Comparison of ENCODE assay signal across 13 mouse cellular contexts in genomic region chr11:59721385-59721784, GRCm38 (mm10).
A peak's percentile ranks its signal among the peaks of the same experiment; 100 is the strongest.
DNase-seq lines count a peak whose midpoint lies in the region; ATAC-seq lines count a peak whose summit lies in the region.
"Had no signal": no experiment of that assay in that cellular context is flagged by ENCODE, and none has a peak within 500 bp of the region (broad histone marks: within the 10 kb centered on the region; RNA-seq: fewer than 3 reads in every experiment).

No protein-coding gene starts in this region.

- H3K9ac ChIP-seq in lung, embryonic 16.5 days (ENCODE audit: low read length): no peak overlapping the region
- H3K9ac ChIP-seq in midbrain, embryonic 16.5 days (ENCODE audit: low read depth, low read length): no peak overlapping the region
- H3K9ac ChIP-seq: forebrain, postnatal 0 days; liver, embryonic 13.5 days; neural tube, embryonic 12.5 days had no signal

- H3K9me3 ChIP-seq in lung, embryonic 16.5 days (ENCODE audit: control insufficient read depth, low read length): no peaks in the 10 kb centered on the region
- no peaks in the 10 kb centered on the region for H3K9me3 ChIP-seq in midbrain, embryonic 16.5 days (replicated peaks; ENCODE audit: control insufficient read depth, low read length, poor library complexity, severe bottlenecking)
- H3K9me3 ChIP-seq: liver, embryonic 13.5 days; neural tube, embryonic 12.5 days had no signal

- DNase-seq in cerebellum, adult 18-20 months: peak; percentile 51 to 54
- DNase-seq in heart, postnatal 4 days: peak; percentile 52
- DNase-seq in heart, postnatal 25 days (ENCODE audit: low spot score): no peak
- peak; percentile 28 for DNase-seq in adrenal gland, postnatal 14 days
- no peak for DNase-seq in thymus, postnatal 14 days
- DNase-seq: forebrain, postnatal 0 days; liver, embryonic 13.5 days; midbrain, embryonic 14.5 days; thymus, adult 2 months had no signal

- no peaks in the 10 kb centered on the region for H3K36me3 ChIP-seq in lung, embryonic 16.5 days (ENCODE audit: control insufficient read depth, insufficient read depth, low read length)
- no peaks in the 10 kb centered on the region for H3K36me3 ChIP-seq in midbrain, embryonic 16.5 days (ENCODE audit: control insufficient read depth, insufficient read depth, low read length)
- H3K36me3 ChIP-seq: neural tube, embryonic 12.5 days had no signal

- peaks cover 31% of the 10 kb centered on the region for H3K4me1 ChIP-seq in lung, embryonic 16.5 days (replicated peaks; ENCODE audit: control insufficient read depth, insufficient read depth, low read length)
- H3K4me1 ChIP-seq in midbrain, embryonic 16.5 days (ENCODE audit: control insufficient read depth, insufficient read depth, low read length): peaks cover 3% of the 10 kb centered on the region; the same call in 1 of the 2 replicates
- H3K4me1 ChIP-seq: neural tube, embryonic 12.5 days had no signal

- no peaks in the 10 kb centered on the region for H3K27me3 ChIP-seq in lung, embryonic 16.5 days (ENCODE audit: control insufficient read depth, insufficient read depth, low read depth, low read length)
- no peaks in the 10 kb centered on the region for H3K27me3 ChIP-seq in midbrain, embryonic 16.5 days (ENCODE audit: control insufficient read depth, insufficient read depth, low read depth, low read length)
- H3K27me3 ChIP-seq: liver, embryonic 13.5 days; neural tube, embryonic 12.5 days had no signal

- intact Hi-C loops in heart, postnatal 25 days (cut with DNase I): no loop called here

- H3K4me2 ChIP-seq in lung, embryonic 16.5 days (ENCODE audit: low read depth, low read length): no peak overlapping the region
- H3K4me2 ChIP-seq in midbrain, embryonic 16.5 days (ENCODE audit: low read length): no peak overlapping the region
- H3K4me2 ChIP-seq: liver, embryonic 13.5 days; neural tube, embryonic 12.5 days had no signal

- no peak overlapping the region for H3K4me3 ChIP-seq in lung, embryonic 16.5 days (ENCODE audit: low read length)
- H3K4me3 ChIP-seq in midbrain, embryonic 16.5 days (ENCODE audit: low read depth, low read length): no peak overlapping the region
- H3K4me3 ChIP-seq: liver, embryonic 13.5 days; neural tube, embryonic 12.5 days had no signal

- 17% methylated on average over 2 of the region's 2 CpGs for WGBS in lung, embryonic 16.5 days
- WGBS in midbrain, embryonic 16.5 days: 57% methylated on average over 2 of the region's 2 CpGs

- H3K27ac ChIP-seq in lung, embryonic 16.5 days (ENCODE audit: low read length): no peak overlapping the region
- no peak overlapping the region for H3K27ac ChIP-seq in midbrain, embryonic 16.5 days (ENCODE audit: low read length)
- H3K27ac ChIP-seq: liver, embryonic 13.5 days; neural tube, embryonic 12.5 days had no signal

- no peak for ATAC-seq in cerebellum, adult (ENCODE audit: insufficient number of reproducible peaks, low FRiP score, low TSS enrichment)
- 0 out of 2 replicates have a peak, but pooled peaks have one; percentile 18 for ATAC-seq in lung, embryonic 16.5 days (ENCODE audit: low read depth)
- no peak for ATAC-seq in midbrain, embryonic 16.5 days
- ATAC-seq: forebrain, postnatal 0 days had no signal

Comparison
In these comparisons a context has a peak if more than half of its experiments do, and no peak if none do; other contexts are left out.
1. DNase-seq: peak in cerebellum, adult 18-20 months (2 of 2), heart, postnatal 4 days (single experiment) and adrenal gland, postnatal 14 days (single experiment); none in heart, postnatal 25 days (single experiment) and thymus, postnatal 14 days (single experiment).